Mouse (Mus musculus): ENCODE measurements around the gene Gm17584. TPM values are rescaled to one million over a fixed set of nuclear protein-coding genes. Genes with fewer than 3 reads are reported as not detected.
"Not testable (repeated sequence)": the region's sequence is repeated elsewhere in the genome, so short reads cannot be mapped to it uniquely, and the experiment has no call there.

Gm17584 gene
- not detected for total RNA-seq (2021)
- long read RNA-seq, experiment 1: 0 reads
- long read RNA-seq, experiment 2: 0 reads

DNA sequence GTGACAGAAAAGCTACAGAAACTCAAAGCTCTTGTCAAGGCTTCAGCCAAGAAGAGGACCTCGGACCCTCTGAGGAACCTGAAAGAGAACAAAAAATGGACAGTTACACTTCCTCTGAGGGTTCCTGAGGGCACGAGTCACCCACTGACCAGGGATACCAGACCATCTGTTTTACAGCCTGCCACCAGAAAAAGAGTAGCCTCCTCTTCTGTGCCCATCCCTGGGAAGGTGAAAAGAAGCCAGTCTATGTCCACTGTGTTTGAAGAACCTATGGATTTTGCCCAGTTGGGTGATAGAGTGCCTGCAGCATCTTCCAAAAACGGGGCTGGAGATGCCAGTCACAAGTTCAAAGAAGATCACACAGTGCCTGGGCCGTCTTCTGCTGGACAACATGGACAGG lies at the start of gene Gm17584:
Gene Gm17584, plus strand, starts transcription at position 301 of the 400 bp plus-strand sequence.
- intact Hi-C loops (cut with DNase I); DNase-seq (ENCODE audit: extremely low spot score in 1 of 2, low spot score in 2 of 2); H3K4me3 ChIP-seq; H3K27ac ChIP-seq: not testable (repeated sequence)

Other genes starting within 250 kb of the Gm17584 start
- gene Gm17469, start 129.3 kb downstream of the Gm17584 start, total RNA-seq (2021): not detected

Data from left cerebral cortex, adult 2 months (tissue).